Comparison of ENCODE assay signal across 9 mouse cellular contexts in the genomic region with DNA sequence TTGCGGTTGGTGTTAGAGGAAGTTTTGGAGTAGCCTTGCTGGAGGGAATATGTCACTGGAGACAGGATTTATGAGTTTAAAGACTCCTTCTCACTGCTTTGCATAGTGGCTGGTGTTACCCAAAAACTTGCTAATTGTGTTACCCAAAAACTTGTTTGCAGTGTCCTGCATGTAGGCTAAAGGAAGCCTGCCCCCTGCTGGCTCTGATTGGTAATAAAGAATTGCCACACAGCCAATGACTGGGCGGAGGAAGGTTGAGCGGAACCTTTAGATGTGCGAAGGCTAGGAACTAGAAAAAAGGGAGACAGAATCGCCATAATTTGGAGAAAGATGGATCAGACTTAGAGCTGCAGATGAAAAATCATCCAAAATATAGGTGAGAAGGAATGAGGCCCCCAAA.
DNase-seq lines count a peak whose midpoint lies in the region; ATAC-seq lines count a peak whose summit lies in the region.
"Had no signal": no experiment of that assay in that cellular context is flagged by ENCODE, and none has a peak within 500 bp of the region (broad histone marks: within the 10 kb centered on the region; RNA-seq: fewer than 3 reads in every experiment).

No protein-coding gene starts in this region.

- no peak overlapping the region for H3K27ac ChIP-seq in intestine, embryonic 14.5 days (ENCODE audit: low read depth)
- H3K27ac ChIP-seq in intestine, embryonic 15.5 days = no peak overlapping the region
- H3K27ac ChIP-seq: limb, embryonic 15.5 days had no signal

- no peaks in the 10 kb centered on the region for H3K4me1 ChIP-seq in intestine, embryonic 14.5 days (replicated peaks; ENCODE audit: control insufficient read depth, insufficient read depth, low read length)
- H3K4me1 ChIP-seq in intestine, embryonic 15.5 days (replicated peaks) = no peaks in the 10 kb centered on the region

- DNase-seq in intestine, embryonic 14.5 days (ENCODE audit: low spot score) = peak; percentile 52
- DNase-seq in 416B (ENCODE audit: low read depth) = peak; percentile 51
- DNase-seq in urinary bladder, postnatal 14 days (ENCODE audit: low spot score) = peak; percentile 45

- WGBS in intestine, embryonic 14.5 days = 85% methylated on average over 5 of the region's 5 CpGs
- 85% methylated on average over 5 of the region's 5 CpGs for WGBS in intestine, embryonic 15.5 days

- no peak overlapping the region for H3K9ac ChIP-seq in intestine, embryonic 14.5 days (ENCODE audit: low read length)
- H3K9ac ChIP-seq in intestine, embryonic 15.5 days = no peak overlapping the region
- H3K9ac ChIP-seq: limb, embryonic 15.5 days had no signal

- H3K36me3 ChIP-seq in intestine, embryonic 14.5 days (ENCODE audit: control insufficient read depth, insufficient read depth, low read length) = no peaks in the 10 kb centered on the region
- no peaks in the 10 kb centered on the region for H3K36me3 ChIP-seq in intestine, embryonic 15.5 days
- H3K36me3 ChIP-seq: limb, embryonic 15.5 days had no signal

- no peak for ATAC-seq in intestine, embryonic 14.5 days (replicated peaks; ENCODE audit: low FRiP score, low TSS enrichment, low read depth)
- no peak for ATAC-seq in intestine, embryonic 15.5 days
- ATAC-seq in CD4-positive, CD25-positive, alpha-beta regulatory T cell, adult 4 months = peak; percentile 37
- ATAC-seq in common myeloid progenitor, adult 5-6 weeks (replicated peaks; ENCODE audit: low read depth, poor library complexity, severe bottlenecking) = peak; percentile 62; the same call in 1 of the 2 replicates
- ATAC-seq in megakaryocyte, adult 5-6 weeks (ENCODE audit: poor library complexity, severe bottlenecking) = peak; percentile 64
- no peak for ATAC-seq in cerebellum, adult (ENCODE audit: insufficient number of reproducible peaks, low FRiP score, low TSS enrichment)

- no peak overlapping the region for H3K4me3 ChIP-seq in intestine, embryonic 14.5 days (ENCODE audit: low read depth, low read length)
- no peak overlapping the region for H3K4me3 ChIP-seq in intestine, embryonic 15.5 days (replicated peaks)
- H3K4me3 ChIP-seq: limb, embryonic 15.5 days had no signal

- no peak overlapping the region for H3K4me2 ChIP-seq in intestine, embryonic 14.5 days (ENCODE audit: low read length)
- no peak overlapping the region for H3K4me2 ChIP-seq in intestine, embryonic 15.5 days (replicated peaks)
- H3K4me2 ChIP-seq: limb, embryonic 15.5 days had no signal

- H3K9me3 ChIP-seq in intestine, embryonic 14.5 days (ENCODE audit: control insufficient read depth, low read length) = no peaks in the 10 kb centered on the region
- no peaks in the 10 kb centered on the region for H3K9me3 ChIP-seq in intestine, embryonic 15.5 days
- H3K9me3 ChIP-seq: limb, embryonic 15.5 days had no signal

- H3K27me3 ChIP-seq in intestine, embryonic 14.5 days (replicated peaks; ENCODE audit: control insufficient read depth, insufficient read depth, low read length) = no peaks in the 10 kb centered on the region
- no peaks in the 10 kb centered on the region for H3K27me3 ChIP-seq in intestine, embryonic 15.5 days (replicated peaks)
- H3K27me3 ChIP-seq: limb, embryonic 15.5 days had no signal

Comparison
In these comparisons a context has a peak if more than half of its experiments do, and no peak if none do; other contexts are left out.
1. ATAC-seq: peak in CD4-positive, CD25-positive, alpha-beta regulatory T cell, adult 4 months (single experiment), common myeloid progenitor, adult 5-6 weeks (single experiment) and megakaryocyte, adult 5-6 weeks (single experiment); none in intestine, embryonic 14.5 days (single experiment), intestine, embryonic 15.5 days (single experiment) and cerebellum, adult (single experiment).
2. Peak in every context shown above with its lines, with median percentiles within 50 percentile points of each other: DNase-seq.